Mouse (Mus musculus): ENCODE data around the gene Dgki.

Gene Dgki

DNA sequence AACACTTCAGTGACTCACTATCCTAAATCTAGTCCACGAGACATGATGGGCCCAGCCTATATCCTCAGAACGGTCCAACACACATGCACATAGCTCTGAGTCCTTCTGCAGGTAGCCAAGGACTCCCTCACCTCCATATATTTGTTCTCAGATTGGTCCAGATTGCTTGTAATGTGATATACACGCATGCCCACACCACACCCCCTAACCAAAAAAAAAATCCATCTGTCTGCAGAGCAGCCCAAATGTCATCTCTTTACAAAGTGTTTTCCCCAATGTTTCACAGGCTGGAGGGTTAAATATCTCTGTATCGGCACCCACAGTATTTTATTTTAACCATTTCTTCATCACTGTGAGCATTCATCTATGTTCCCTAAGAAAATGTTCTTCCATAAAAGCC is 58.5 kb downstream of the Dgki start:
- no peak for DNase-seq (ENCODE audit: low spot score in 2 of 2)

DNA sequence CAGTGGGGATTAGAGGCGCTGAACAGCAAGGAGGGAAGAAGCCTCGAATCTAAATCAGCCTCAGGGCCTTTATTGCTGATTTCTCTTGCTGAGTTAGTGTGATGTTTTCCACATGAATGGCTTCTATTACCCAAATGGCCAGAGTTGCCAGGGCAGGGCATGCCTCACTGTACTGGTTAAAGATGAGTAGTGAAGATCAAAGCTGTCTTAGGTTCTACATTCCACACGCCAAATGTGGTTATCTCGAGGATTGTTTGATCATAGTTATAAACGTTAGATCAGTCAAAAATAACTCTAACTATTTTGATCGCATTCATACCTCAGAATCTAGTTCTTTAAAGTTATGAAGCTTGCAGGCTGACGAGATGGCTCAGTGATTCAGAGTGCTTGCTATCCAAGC is 59.8 kb downstream of the Dgki start:
- no peak for DNase-seq (ENCODE audit: low spot score in 2 of 2)

DNA sequence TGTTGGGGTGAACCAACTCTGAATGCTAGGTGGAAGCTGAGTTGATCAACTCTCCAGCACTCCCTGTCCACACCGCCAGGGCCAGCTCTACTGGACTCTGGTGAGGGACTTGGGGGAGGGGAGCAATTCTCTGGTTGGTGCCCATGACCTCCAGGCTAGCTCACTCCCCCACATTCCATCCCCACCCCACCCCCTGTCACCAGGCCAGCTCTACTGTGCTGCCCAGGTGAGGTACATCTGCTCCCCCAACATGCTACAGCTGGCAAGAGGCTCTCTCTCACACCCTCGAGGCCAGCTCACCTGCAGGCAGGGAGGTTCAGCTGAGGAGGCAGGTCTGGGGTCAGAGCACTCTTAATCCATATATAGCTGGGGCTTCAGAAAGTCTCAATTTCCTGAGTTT is 63.1 kb downstream of the Dgki start:
- DNase-seq (ENCODE audit: low spot score in 2 of 2): no peak

DNA sequence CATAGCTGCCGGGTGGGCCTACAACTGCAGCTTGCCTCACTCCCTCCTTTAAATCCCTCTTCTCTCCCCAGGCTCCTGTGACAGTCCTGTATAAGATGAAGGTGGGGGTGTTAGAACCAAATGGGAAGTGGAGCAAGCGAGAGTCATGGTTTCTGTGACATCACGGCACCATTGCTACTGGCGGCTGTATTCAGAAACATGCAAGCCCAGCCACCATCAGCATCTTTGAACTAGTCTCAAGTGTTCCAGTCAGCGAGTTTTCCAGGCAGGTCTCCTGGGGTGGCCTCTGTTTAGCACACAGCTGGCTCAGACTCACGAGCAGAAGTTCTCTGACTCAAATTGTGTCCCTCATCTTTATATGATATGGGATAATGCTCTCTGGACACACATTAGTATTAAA is 68.8 kb downstream of the Dgki start:
- DNase-seq (ENCODE audit: low spot score in 2 of 2): no peak

DNA sequence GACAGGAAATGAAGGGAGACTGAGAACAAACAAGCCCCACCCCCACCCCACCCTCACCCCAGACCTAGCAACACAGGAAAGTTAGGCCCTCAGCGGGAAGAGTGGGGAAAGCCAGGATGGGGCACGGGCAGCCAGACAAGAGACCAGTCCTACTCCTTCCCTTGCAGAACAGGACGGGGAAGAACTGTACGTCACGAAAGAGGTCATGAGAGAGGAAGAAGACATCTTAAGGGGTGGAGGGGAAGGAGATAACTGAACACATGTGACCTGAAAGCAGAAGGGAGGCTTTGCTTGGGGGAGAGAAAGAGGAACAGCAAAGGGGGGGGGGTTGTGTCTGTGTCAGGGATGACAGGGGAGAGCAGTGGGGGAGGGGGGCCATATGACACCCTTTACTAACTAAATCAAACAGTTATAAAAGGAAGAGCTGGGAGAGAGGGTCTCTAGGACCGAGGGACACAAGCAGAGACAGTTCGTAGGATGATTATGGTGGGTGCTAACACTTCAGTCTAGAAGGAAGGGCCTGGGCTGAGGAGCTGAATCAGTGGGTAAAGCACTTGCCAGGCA is 77.0 kb downstream of the Dgki start:
- peak in 1 of 2 experiments; percentile 20 for DNase-seq (ENCODE audit: low spot score in 2 of 2)

DNA sequence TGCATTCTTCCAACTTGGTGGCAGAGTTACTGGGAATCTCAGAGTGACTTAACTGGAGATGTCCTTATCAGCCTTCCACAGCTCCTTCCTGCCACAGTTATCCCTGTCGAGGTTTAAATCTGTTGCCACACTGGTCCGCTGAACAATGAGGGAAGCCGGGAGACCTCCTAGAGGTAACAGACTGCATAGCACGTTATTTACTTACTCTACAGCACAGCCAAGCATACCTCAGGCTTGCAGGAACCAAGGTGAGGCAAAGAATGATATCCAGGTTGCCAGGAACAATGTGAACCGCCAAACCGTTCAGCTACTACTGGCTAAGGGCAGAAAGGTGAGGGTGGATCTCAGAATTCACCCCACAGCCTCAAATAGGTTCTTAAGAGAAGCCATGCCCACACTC is 78.0 kb downstream of the Dgki start:
- peak in 1 of 2 experiments; percentile 13 for DNase-seq (ENCODE audit: low spot score in 2 of 2)

DNA sequence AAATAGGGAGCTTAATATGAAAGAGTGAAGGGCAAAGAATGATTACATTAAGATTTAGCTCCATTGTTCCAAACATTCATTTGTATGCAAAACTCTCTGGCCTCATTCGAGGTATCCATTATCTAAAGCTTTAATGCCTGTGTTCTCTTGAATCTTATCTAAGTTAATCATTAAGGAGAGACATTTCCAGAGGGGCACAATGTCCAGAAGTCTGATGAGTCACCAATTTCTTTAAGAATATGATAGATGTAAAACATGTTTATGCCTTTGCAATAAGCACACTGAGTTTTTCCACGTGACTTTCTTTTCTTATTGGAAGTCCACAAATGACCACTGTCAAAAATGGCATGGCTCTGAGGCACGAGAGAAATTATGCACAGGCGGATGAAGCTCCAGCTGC is 80.9 kb downstream of the Dgki start:
- DNase-seq (ENCODE audit: low spot score in 2 of 2): peak in 1 of 2 experiments; percentile 6

DNA sequence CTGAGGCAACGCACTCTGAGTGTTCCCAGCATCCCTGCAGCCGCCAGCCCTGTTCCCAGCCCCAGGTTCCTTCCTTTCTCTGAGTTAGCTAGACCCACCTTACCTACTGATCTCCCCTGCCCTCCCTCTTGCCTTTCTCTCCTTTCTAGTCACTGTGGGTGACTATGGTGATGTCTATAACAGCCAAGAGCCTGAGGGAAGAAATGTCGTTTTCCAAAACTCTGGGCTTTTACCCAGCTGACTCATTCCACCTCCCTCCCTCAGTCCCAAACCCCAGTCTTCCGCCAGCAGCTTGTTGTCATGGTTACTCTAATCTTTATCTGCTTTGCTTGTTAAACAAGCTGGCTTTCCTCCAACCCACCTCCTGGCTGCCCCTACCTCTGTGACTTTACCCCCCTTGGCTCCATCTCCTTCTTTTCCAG is 83.6 kb downstream of the Dgki start:
- peak; percentile 70 to 82 for DNase-seq (ENCODE audit: low spot score in 2 of 2)

DNA sequence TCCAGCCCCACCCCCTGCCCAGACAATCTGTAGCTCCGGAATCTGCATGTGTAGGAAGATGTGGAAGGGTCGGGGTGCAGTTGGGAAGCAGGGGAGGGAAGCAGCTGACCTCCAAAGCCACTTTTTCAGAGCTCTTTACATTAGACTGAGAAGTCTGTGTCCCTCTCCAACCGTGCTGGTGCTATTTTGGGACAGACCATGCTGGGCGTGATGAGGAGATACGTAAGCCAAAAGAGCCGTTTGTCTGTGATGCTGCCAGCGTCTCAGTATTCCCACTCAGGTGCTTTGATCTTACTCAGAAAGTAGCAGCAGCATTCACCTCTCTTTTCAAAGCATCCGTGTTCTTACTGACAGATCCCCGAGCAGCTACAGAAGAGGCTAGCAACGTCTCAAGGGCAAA is 84.3 kb downstream of the Dgki start:
- peak in 1 of 2 experiments; percentile 32 for DNase-seq (ENCODE audit: low spot score in 2 of 2)

DNA sequence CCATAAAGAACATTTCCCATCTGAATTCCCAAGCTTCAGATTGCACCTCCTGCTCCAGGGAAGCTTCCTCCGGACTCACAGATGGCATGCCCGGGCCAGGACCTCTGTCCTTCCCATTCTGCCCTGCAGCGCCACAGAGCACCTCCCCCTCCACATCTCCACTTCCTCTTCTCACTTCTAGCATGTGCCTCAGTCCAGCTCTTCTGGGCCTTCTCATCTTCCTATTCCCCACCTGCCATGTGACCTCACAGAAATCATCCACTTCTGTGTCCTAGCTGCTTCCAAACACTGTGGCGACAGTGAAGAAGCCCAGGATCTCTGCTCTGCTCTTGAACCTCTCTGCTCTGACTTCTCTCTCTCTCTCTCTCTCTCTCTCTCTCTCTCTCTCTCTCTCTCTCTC is 87.1 kb downstream of the Dgki start:
- DNase-seq (ENCODE audit: low spot score in 2 of 2): peak; percentile 57

DNA sequence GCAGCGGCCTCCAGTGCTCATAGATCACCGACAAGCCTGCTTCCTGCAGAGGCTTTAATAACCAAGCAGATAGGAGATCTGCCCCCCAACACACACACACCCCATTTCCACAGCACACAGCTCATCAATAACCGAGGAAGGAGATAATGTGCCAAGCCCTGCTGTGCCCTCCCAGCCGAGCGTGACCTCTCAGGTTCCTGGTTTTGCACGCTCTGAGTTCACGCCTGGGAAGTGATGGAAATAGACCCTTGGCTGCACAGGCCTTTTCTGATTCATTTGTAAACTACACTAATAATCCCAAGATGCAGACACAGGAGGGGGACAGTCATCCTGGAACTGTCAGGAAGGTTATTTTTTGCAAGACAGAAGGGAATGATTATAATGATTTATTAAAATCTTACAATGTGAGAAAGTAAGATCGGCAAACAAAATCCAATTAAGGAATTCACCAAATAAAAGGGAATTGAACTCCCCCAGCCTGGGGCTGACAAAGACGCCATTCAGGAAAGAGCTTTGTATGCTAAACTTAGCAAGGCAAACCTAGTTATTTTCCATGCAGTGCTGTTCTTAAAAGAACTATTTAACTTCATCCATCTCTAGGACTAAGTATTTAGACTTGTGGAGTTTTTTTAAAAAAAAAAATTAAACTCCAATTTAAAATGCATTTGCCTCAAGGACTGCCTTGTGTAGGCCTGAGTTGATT is 88.3 kb downstream of the Dgki start:
- peak in 1 of 2 experiments; percentile 25 for DNase-seq (ENCODE audit: low spot score in 2 of 2)

DNA sequence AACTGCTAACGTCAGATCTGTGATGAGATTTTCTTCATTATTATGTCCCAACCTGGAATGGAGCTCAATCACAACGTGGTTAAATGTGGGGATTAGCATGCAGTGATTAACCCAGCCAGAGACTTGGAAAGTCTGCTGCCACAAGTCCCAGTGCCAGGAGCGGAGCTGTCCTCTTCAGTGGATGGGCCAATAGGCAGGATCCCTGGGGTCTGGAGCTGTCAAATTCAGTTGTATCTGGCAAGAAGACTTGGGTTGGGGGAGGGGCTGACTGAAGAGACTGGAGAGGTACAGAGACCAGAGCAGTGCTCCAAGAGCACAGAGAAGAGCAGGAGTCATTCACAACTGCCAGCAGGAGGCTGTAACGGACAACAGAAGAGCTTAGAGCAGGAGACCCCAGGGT is 97.1 kb downstream of the Dgki start:
- peak in 1 of 2 experiments; percentile 64 for DNase-seq (ENCODE audit: low spot score in 2 of 2)

DNA sequence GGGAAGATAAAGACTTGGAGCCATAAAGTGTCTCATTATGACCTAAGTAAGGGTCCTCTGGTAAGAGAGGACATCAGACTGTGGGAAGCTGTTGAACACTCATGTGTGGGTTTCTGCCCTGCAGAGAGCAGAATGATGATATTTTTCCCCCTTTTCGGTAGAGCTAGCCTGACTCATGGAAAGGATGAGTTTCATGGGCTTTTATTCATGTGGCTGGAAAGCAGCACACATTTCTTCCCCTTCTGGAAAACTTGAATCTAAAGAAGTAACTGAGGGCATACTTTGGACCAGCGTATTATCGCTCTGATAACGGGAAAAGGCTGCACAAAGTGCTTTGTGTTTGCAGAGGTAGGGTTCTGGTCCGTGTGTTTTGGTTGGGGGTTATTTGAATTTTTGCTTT is 99.1 kb downstream of the Dgki start:
- DNase-seq (ENCODE audit: low spot score in 2 of 2): no peak

DNA sequence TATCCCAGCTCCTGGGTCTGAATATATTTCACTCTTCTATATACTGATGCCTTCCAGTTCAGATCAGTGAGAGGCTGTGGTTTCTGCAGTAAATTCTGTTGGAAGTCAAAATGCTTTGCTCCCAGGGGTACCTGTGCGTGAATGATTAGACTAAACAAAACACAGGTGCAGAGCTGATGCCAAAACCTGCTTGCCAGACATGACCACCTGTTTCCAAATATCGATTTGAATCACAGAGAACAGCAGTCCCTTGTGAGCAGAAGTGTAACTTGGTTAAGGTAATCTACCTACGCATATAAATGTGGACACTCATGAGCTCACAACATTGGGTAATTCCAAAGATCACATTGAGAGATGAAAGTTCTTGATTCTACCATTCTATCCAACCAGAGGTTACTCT is 100.5 kb downstream of the Dgki start:
- DNase-seq (ENCODE audit: low spot score in 2 of 2): no peak

DNA sequence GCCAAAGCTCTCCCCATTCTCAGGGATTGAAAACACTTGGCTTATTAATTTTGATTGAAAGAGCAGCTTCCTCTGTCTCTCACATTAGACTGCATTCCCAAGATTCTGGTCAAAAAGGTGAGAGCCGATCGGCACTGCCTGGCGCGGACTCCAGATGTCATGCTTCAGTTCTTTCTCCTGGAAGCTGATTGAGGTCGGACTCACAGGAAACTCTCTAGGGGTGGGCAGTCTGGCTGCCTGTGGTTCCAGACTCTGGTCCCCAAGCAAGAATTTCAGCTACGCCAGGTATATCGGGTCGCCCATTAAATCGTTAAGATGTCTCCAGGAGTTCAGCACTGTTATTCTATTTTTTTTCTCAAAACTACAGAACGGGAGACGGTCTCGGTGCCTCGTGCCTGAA is 102.2 kb downstream of the Dgki start:
- DNase-seq (ENCODE audit: low spot score in 2 of 2): no peak

DNA sequence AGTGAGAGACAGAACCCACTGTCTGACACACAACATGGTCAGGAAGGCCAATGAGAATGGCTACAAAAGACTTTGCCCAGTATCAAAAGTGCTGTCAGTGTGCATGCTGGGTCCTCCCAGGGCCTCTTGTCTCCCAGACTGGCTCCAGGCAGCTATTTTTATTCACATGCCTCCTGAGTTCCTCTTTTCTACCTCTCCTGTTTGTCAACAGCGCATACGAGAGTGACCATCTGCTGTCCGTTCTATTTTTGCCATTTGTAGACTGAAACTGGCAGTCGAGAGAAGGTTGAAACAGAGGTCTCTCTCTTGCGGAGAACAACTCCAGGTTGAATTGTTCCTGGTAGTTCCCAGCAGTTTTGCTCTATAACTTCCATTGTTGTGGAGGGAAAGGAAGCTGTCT is 103.1 kb downstream of the Dgki start:
- DNase-seq (ENCODE audit: low spot score in 2 of 2): peak in 1 of 2 experiments; percentile 59

DNA sequence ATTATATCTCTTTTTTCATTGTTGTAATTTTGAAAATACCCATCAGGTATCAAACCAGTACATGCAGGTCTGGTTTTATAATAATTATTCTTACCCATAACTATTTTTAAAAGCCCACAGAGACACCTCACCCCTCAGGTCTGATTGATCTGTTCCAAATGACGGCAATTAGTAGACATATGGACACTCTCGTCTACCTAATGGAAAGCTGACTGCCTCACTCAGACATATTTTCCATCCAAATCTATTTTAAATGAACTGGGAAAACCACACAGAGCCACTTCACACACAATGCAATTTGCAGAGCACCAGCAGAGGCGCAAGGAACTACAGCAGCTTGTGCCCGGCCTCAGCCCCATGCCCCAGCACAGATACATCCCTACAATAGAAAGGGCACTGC is 104.2 kb downstream of the Dgki start:
- DNase-seq (ENCODE audit: low spot score in 2 of 2): no peak

DNA sequence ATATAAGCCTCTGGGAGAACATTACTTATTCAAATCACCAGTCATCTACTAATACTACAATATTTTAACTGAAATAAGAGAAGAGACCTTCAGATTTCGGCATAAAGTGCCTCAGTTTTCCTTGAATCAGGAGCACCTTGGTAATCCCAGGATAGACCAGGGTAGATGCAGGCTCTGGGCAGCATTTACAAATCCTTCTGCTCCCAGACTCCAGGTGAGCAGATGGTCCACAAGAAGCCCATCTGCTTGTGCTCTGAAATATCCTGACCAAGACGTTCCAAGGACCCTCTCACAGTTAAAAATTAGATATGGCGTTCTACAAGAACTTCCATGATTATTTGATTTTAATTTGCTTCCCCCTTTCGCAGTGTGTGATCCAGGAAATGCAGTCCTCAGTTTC is 118.0 kb downstream of the Dgki start:
- no peak for DNase-seq (ENCODE audit: low spot score in 2 of 2)

DNA sequence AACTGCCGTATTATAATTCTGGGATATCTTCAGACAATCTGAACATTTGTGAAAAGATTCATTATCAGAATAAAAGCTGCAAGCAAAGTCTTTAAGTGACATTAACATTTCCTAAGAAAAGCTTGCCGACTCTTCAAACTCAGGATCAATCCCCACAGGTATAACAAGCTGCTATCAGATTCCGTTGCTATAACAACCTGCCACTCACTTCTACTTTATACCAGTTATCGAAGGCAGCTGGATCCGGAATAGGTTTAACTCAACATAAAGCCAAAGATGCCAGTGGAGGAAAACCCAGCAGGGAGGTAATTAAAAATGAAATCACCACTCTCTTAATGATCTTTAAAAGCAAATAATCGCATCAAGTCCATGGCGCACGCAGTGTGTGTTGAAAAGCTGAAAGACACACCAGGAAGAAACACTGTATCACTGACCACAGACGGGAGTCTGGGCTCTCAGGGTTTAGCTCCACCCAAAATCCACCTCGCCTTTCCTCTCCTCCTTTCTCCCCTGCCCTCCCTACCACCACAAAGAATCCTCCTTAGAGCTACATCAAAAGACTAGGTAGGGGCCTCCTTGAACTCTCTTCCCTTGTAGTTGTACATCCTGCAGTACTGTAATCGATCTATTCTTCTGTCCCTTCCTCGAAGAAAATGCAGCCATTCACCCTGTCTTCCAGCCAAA is 128.7 kb downstream of the Dgki start:
- DNase-seq (ENCODE audit: low spot score in 2 of 2): no peak

DNA sequence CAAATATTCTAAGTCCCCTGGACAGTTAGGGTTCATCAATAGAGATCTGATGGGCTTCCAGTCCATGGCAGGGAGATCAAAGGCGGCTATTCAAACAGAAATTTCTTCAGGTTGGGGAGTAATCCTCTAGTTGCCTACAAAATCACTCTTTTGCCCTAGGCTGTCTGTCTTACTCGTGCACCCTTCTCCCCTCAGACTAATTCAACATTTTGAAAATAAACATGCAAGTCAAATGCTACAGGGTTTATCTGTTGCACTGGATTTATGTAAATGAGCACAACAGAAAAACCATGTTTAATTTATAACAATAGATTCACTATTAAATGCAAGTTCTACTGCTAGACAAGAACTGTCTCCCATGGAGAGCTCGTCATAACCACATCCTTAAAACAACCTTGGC is 141.1 kb downstream of the Dgki start:
- DNase-seq (ENCODE audit: low spot score in 2 of 2): no peak

DNA sequence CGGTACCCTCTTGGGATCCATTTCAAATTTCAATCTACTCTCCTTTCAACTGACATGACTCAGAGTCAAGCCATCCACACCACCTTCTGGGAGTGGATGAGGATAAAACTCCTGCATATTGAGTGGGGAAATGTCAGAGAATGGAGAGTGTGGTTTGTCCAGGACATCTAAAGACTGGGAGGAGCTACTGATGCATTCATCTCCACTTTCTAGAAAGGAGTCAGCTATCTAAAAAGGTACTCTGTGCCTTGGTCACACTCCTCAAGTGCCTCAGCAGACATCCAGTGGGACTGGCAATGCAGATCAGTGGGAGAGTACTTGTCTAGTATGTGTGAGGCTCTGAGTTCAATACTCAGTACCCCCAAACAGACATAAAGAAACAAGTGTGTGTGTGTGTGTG is 145.9 kb downstream of the Dgki start:
- no peak for DNase-seq (ENCODE audit: low spot score in 2 of 2)

DNA sequence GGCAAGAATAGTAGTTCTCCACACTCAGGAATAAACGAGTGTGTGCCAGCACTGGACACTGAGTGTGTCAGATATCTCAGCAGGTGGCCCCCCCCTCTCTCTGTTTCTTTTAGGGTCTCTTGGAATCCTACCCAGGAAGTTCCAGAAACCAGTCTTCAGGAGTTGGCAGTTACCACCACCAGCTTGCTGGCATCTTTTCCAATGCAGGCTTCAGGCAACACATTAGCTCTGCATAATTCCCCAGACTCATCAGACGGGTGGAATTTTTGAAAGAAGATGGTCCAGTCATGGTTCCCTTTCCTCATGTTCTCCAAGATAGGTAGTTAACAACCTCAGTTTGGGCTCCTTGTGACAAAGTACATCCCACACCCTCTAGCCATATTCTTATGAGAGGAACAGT is 149.5 kb downstream of the Dgki start:
- DNase-seq (ENCODE audit: low spot score in 2 of 2): peak; percentile 47

DNA sequence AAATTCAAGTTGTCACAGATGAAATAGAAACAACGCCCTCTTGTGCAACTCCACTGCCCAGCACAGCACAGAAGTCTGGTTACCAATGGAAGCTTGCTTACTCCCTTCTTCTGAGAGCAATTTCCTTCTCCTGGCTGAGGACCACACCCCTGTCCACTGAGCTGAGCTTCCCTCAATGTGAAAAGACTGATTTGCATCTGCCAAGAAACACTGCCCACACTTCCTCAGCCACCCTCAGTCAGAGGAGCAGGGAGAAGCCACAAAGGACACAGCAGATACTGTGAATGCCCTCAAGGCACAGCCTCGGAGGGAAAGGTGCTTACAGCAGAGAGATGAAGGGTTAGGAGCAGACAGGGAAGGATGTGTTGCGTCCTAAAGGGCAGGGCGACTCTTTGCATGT is 149.9 kb downstream of the Dgki start:
- peak in 1 of 2 experiments; percentile 28 for DNase-seq (ENCODE audit: low spot score in 2 of 2)

All from right cerebral cortex, postnatal 10 days (tissue).